Mouse (Mus musculus) ES-E14 (cell line): ENCODE measurements at regions not wholly inside any gene's neighbourhood (a gene's known extent, or its start where the extent isn't known, plus 50 kb on each side); places are given as distances from the start of the nearest gene placed in this dataset.

Experiments
- DNase-seq: peaks from one replicate; pipeline ENCODE4 v3.0.0-alpha.2; 2013; ENCODE audit warnings: low read depth, low spot score
- H3K27ac ChIP-seq: 2 replicates; pipeline ENCODE4 v1.5.1; 2012; ENCODE audit warnings: low read depth, mild to moderate bottlenecking, low read length, moderate library complexity, mixed read lengths; ENCODE audit not compliant: poor library complexity, insufficient read depth, severe bottlenecking
- H3K36me3 ChIP-seq: 2 replicates; pipeline ENCODE4 v1.6.1; 2012; ENCODE audit warnings: mild to moderate bottlenecking, low read length, moderate library complexity, mixed read lengths; ENCODE audit not compliant: control insufficient read depth, poor library complexity, insufficient read depth, severe bottlenecking
- H3K4me1 ChIP-seq, 2 experiments: fragments of 150-350 bp in 1 of 2; sonication (generic) in 1 of 2; 2 replicates each; pipeline ENCODE4 v1.6.1; 2012; ENCODE audit warnings: low read length in 2 of 2, mild to moderate bottlenecking in 1 of 2, mixed read lengths in 1 of 2; ENCODE audit not compliant: control insufficient read depth in 2 of 2, insufficient read depth in 2 of 2, poor library complexity in 1 of 2
- H3K4me3 ChIP-seq, 2 experiments: fragments of 150-350 bp in 1 of 2; sonication (generic) in 1 of 2; 2 replicates each; pipeline ENCODE4 v1.5.1; 2012; ENCODE audit warnings: low read length in 2 of 2, low read depth in 1 of 2, mild to moderate bottlenecking in 1 of 2, mixed read lengths in 1 of 2; ENCODE audit not compliant: insufficient read depth in 1 of 2, poor library complexity in 1 of 2, severe bottlenecking in 1 of 2
- H3K9ac ChIP-seq: 2 replicates; pipeline ENCODE4 v1.6.1; 2012; ENCODE audit warnings: low read depth, mild to moderate bottlenecking, low read length, mixed read lengths; ENCODE audit not compliant: poor library complexity, insufficient read depth, severe bottlenecking
- H3K9me3 ChIP-seq: fragments of 150-350 bp; sonication (generic); 2 replicates; pipeline ENCODE4 v1.6.1; 2012; ENCODE audit warnings: low read depth, mild to moderate bottlenecking, low read length; ENCODE audit not compliant: control insufficient read depth, insufficient read depth
- CHD2 ChIP-seq: IDR thresholded peaks from 2 replicates; pipeline ENCODE4 v1.6.1; 2014; ENCODE audit warnings: mild to moderate bottlenecking, low read depth, low read length, inconsistent platforms
- HCFC1 ChIP-seq: IDR thresholded peaks from 2 replicates; pipeline ENCODE4 v1.6.1; 2012; ENCODE audit warnings: low read length, inconsistent platforms, borderline replicate concordance; ENCODE audit not compliant: insufficient read depth
- MAFK ChIP-seq: IDR thresholded peaks from 2 replicates; pipeline ENCODE4 v1.6.1; 2014; ENCODE audit warnings: mild to moderate bottlenecking, low read depth, low read length, inconsistent platforms; ENCODE audit not compliant: insufficient read depth
- ZC3H11A ChIP-seq: IDR thresholded peaks from 2 replicates; pipeline ENCODE4 v1.6.1; 2012; ENCODE audit warnings: low read depth, mild to moderate bottlenecking, inconsistent platforms, low read length, borderline replicate concordance
- ZNF384 ChIP-seq: IDR thresholded peaks from 2 replicates; pipeline ENCODE4 v1.6.1; 2012; ENCODE audit warnings: low read depth, low read length, inconsistent platforms
- in situ Hi-C, 2 experiments: fragments of 600-800 bp; cut with MboI; formaldehyde crosslinking; loops; one replicate each; pipeline ENCODE4 v1.15.1; 2025; ENCODE audit warnings: low sequenced_read_pairs in 2 of 2, inconsistent platforms in 1 of 2; ENCODE audit not compliant: unreplicated experiment in 2 of 2

- no peaks in the 10 kb centered on the region for H3K9me3 ChIP-seq
- no peak for DNase-seq
- in situ Hi-C loops, result no loop called here
- no peak for TF ChIP-seq CHD2
- TF ChIP-seq ZC3H11A, result no peak
- no peak for TF ChIP-seq ZNF384
- no peak for TF ChIP-seq HCFC1
- no peak for TF ChIP-seq MAFK
- no peak overlapping the region for H3K4me3 ChIP-seq
- H3K36me3 ChIP-seq, result no peaks in the 10 kb centered on the region
- H3K27ac ChIP-seq, result no peak overlapping the region
- no peaks in the 10 kb centered on the region for H3K4me1 ChIP-seq
- no peak overlapping the region for H3K9ac ChIP-seq
These were observed 1703.0 kb downstream of the Efnb2 start for GRCm38 (mm10) chr8:6958086-6958485.

- in situ Hi-C loops, result no loop called here
- Histone ChIP-seq H3K27ac (no peak overlapping the region), H3K4me3 (no peak overlapping the region), H3K36me3 (no peaks in the 10 kb centered on the region), H3K9me3 (no peaks in the 10 kb centered on the region), H3K9ac (no peak overlapping the region), H3K4me1 (no peaks in the 10 kb centered on the region)
- DNase-seq, result no peak
- TF ChIP-seq ZNF384 (no peak), MAFK (no peak), HCFC1 (no peak), CHD2 (no peak), ZC3H11A (no peak)
These were observed 1706.8 kb downstream of the Efnb2 start for GRCm38 (mm10) chr8:6954251-6954650.

GRCm38 (mm10) chr8:6922467-6922866, 1738.6 kb downstream of the Efnb2 start:
- in situ Hi-C loops, result no loop called here
- Histone ChIP-seq H3K9ac (no peak overlapping the region), H3K27ac (no peak overlapping the region), H3K9me3 (no peaks in the 10 kb centered on the region), H3K4me1 (no peaks in the 10 kb centered on the region), H3K4me3 (no peak overlapping the region), H3K36me3 (no peaks in the 10 kb centered on the region)
- TF ChIP-seq ZNF384, result no peak
- no peak for TF ChIP-seq HCFC1
- no peak for TF ChIP-seq ZC3H11A
- no peak for TF ChIP-seq CHD2
- DNase-seq, result no peak

GRCm38 (mm10) chr8:6907682-6908081, 1753.4 kb downstream of the Efnb2 start:
- H3K4me3 ChIP-seq, result no peak overlapping the region
- TF ChIP-seq ZNF384 (no peak), ZC3H11A (no peak), CHD2 (no peak), MAFK (no peak), HCFC1 (no peak)
- H3K4me1 ChIP-seq, result no peaks in the 10 kb centered on the region
- no peak overlapping the region for H3K27ac ChIP-seq
- DNase-seq, result no peak
- H3K9ac ChIP-seq, result no peak overlapping the region
- H3K36me3 ChIP-seq, result no peaks in the 10 kb centered on the region
- no peaks in the 10 kb centered on the region for H3K9me3 ChIP-seq
- in situ Hi-C loops, result no loop called here

GRCm38 (mm10) chr8:6891456-6891855, 1769.6 kb downstream of the Efnb2 start:
- TF ChIP-seq ZC3H11A (no peak), HCFC1 (no peak), MAFK (no peak), CHD2 (no peak), ZNF384 (no peak)
- in situ Hi-C loops, result no loop called here
- Histone ChIP-seq H3K27ac (no peak overlapping the region), H3K9ac (no peak overlapping the region), H3K36me3 (no peaks in the 10 kb centered on the region), H3K9me3 (no peaks in the 10 kb centered on the region), H3K4me3 (no peak overlapping the region), H3K4me1 (no peaks in the 10 kb centered on the region)
- DNase-seq, result no peak
